Comparison of ENCODE assay signal across 8 mouse cellular contexts in the genomic region with DNA sequence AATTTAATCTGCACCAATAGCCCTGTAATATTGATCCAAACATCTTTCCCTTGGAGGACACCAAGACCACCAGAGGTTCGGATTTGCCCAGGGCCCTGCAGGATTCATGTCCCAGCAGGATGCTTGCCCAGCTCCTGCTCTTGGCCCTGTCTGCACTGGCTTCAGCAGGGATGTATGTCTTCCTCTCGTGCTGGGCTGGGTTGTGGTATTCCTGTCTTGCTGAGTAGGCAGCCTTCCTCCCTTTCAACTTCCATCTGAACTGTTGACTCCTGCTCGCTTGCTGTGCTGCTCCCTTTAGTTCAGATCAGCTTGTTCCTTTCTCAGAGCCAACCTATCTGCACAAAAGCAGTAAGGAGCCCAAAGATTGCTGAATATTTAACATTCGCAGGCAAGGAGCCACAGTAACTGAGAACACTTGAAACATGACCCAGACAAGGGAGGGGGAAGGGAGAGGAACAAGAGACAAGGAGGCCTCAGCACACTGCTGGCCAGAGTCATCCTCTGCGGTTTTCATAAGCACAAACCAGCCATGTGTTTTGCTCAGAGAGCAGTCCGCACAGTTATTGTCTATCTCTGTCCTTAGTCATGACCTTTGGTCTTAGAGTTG.
DNase-seq lines count a peak whose midpoint lies in the region; ATAC-seq lines count a peak whose summit lies in the region.

No protein-coding gene starts in this region.

- no peaks in the 10 kb centered on the region for H3K36me3 ChIP-seq in megakaryocyte, embryonic 14.5 days (replicated peaks; ENCODE audit: low read length)

- peak overlapping the region; percentile 4 for H3K4me3 ChIP-seq in megakaryocyte, embryonic 14.5 days (replicated peaks)

- H3K27me3 ChIP-seq in megakaryocyte, embryonic 14.5 days (replicated peaks), result no peaks in the 10 kb centered on the region

- no peaks in the 10 kb centered on the region for H3K4me1 ChIP-seq in megakaryocyte, embryonic 14.5 days

- DNase-seq in frontal cortex, adult 2 months (ENCODE audit: extremely low spot score in 1 of 2, low spot score in 1 of 2), result peak; percentile 13 to 14
- DNase-seq in frontal cortex, postnatal 10 days (ENCODE audit: low spot score in 2 of 2), result no peak
- DNase-seq in gastrocnemius, postnatal 14 days, result peak; percentile 29
- DNase-seq in lung, postnatal 36 days, result peak; percentile 18
- DNase-seq in adipocyte (ENCODE audit: low spot score), result no peak
- no peak for DNase-seq in layer of hippocampus, adult 9-11 months

- ATAC-seq in megakaryocyte, adult 5-6 weeks (ENCODE audit: poor library complexity, severe bottlenecking), result no peak

- peaks cover 65% of the 10 kb centered on the region for H3K9me3 ChIP-seq in megakaryocyte, embryonic 14.5 days

- intact Hi-C loops in gastrocnemius, postnatal 14 days (cut with DNase I; ENCODE audit: low total_unique reads), result no loop called here

Comparison
In these comparisons a context has a peak if more than half of its experiments do, and no peak if none do; other contexts are left out.
1. DNase-seq: peak in frontal cortex, adult 2 months (2 of 2), gastrocnemius, postnatal 14 days (single experiment) and lung, postnatal 36 days (single experiment); none in frontal cortex, postnatal 10 days (0 of 2), adipocyte (single experiment) and layer of hippocampus, adult 9-11 months (single experiment).